Mouse (Mus musculus) kidney, postnatal 0 days (tissue): ENCODE data around the gene Cd46. TPM values are rescaled to one million over a fixed set of nuclear protein-coding genes. Genes with fewer than 3 reads are reported as not detected.

Experiments used
- ATAC-seq: fragments of 200-750 bp; cut with Nextera tagmentation; replicated peaks from 2 replicates; pipeline ENCODE4 v1.8.0; 2017; ENCODE audit warnings: low read depth, moderate number of reproducible peaks, moderate TSS enrichment, moderate library complexity; ENCODE audit not compliant: low FRiP score
- DNase-seq: peaks from one replicate; pipeline ENCODE4 v3.0.0-alpha.2; 2016; ENCODE audit warnings: low spot score
- H3K27ac ChIP-seq: fragments of 300-500 bp; sonication (generic); 2 replicates; pipeline ENCODE4 v1.5.1; 2014; ENCODE audit warnings: mild to moderate bottlenecking
- H3K27me3 ChIP-seq: fragments of 300-500 bp; sonication (generic); 2 replicates; pipeline ENCODE4 v1.6.1; 2014; ENCODE audit warnings: low read length, mixed read lengths; ENCODE audit not compliant: insufficient read depth
- H3K36me3 ChIP-seq: fragments of 300-500 bp; sonication (generic); 2 replicates; pipeline ENCODE4 v1.6.1; 2014; ENCODE audit warnings: low read length, mixed read lengths; ENCODE audit not compliant: insufficient read depth
- H3K4me1 ChIP-seq: fragments of 300-500 bp; sonication (generic); replicated peaks from 2 replicates; pipeline ENCODE4 v1.6.1; 2014; ENCODE audit warnings: antibody characterized with exemption, low read length, mixed read lengths; ENCODE audit not compliant: insufficient read depth
- H3K4me2 ChIP-seq: fragments of 300-500 bp; sonication (generic); 2 replicates; pipeline ENCODE4 v1.6.1; 2014; ENCODE audit warnings: mild to moderate bottlenecking, low read length, moderate library complexity, mixed read lengths
- H3K4me3 ChIP-seq: fragments of 300-500 bp; sonication (generic); replicated peaks from 2 replicates; pipeline ENCODE4 v1.5.1; 2014; ENCODE audit warnings: low read depth, low read length
- H3K9ac ChIP-seq: fragments of 300-500 bp; sonication (generic); 2 replicates; pipeline ENCODE4 v1.6.1; 2014; ENCODE audit warnings: low read depth, low read length
- H3K9me3 ChIP-seq: fragments of 300-500 bp; sonication (generic); replicated peaks from 2 replicates; pipeline ENCODE4 v1.6.1; 2016; ENCODE audit warnings: low read length, inconsistent platforms, mixed read lengths
- CTCF ChIP-seq: IDR thresholded peaks from 2 replicates; pipeline ENCODE4 v1.5.1; 2016; ENCODE audit warnings: antibody characterized with exemption, low read depth, mild to moderate bottlenecking, moderate library complexity
- WGBS: fragments of 180-500 bp; shearing (Covaris S2); extraction: QIAGEN DNeasy Blood & Tissue Kit; methylation state at CpG from one replicate; pipeline ENCODE4 v1.1.7; 2014; 5-methylcytosine and 5-hydroxymethylcytosine counted together
- polyA plus RNA-seq: library from polyadenylated mRNA; unstranded; fragments of >200 nt; fragmentation: Nextera tagmentation; extraction: Ambion mirVana; gene quantifications from 2 replicates; pipeline ENCODE4 v1.2.1, GENCODE M21; 2015

Gene Cd46
- polyA plus RNA-seq, 1 experiment from 2014 or later: 1.5 TPM

DNA sequence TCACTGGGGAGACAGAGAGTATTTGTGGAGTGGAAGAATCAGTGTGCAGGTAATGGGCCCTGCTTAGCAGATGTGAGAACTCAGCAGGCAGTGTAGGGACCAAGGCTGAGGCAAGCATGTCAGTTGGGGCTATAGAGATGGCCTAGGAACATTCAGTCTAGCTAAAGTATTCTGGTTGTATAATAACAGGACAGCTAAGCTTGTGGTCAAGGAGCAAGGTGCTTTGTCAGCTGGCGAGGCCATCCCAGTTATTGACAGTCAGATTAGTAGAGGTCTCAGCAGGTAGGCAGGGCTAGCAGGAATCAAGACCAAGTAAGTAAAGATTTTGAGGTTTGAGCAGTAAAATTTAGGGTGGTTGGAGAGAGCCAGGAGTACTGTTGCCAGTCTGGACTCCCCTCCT lies 93.7 kb downstream of the Cd46 start:
- TF ChIP-seq CTCF: no peak
- H3K36me3 ChIP-seq: no peaks in the 10 kb centered on the region
- no peaks in the 10 kb centered on the region for H3K4me1 ChIP-seq
- H3K9me3 ChIP-seq: no peaks in the 10 kb centered on the region
- 0 out of 2 replicates have a peak, but pooled peaks have one; percentile 13 for ATAC-seq
- no peak overlapping the region for H3K4me3 ChIP-seq
- no peak for DNase-seq
- H3K4me2 ChIP-seq: no peak overlapping the region
- 74% methylated on average over 1 of the region's 1 CpGs for WGBS
- H3K9ac ChIP-seq: no peak overlapping the region
- no peaks in the 10 kb centered on the region for H3K27me3 ChIP-seq
- no peak overlapping the region for H3K27ac ChIP-seq

DNA sequence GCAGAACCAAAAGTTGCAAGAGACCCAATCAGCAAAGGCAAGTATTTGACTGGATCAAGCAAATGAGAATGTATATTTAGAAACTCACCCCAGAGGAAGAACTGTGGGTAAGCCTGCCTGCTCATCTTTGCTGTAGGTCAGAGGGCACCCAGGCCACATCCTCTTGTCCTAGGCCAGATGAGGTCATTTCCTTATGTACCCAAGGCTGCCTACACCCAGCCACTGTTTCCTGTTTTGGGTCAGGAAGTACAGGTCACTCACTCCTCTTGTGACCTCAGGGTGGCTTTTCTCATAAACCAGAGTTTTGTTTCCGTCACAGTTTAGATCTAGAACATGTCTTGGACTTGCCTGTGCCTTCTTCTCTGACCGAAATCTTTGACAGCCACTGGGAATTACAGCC lies 96.9 kb downstream of the Cd46 start:
- Histone ChIP-seq H3K36me3 (no peaks in the 10 kb centered on the region), H3K9ac (no peak overlapping the region), H3K4me1 (no peaks in the 10 kb centered on the region), H3K27ac (no peak overlapping the region), H3K27me3 (no peaks in the 10 kb centered on the region), H3K9me3 (no peaks in the 10 kb centered on the region), H3K4me3 (no peak overlapping the region), H3K4me2 (no peak overlapping the region)
- ATAC-seq: no peak; the same call in 1 of the 2 replicates
- TF ChIP-seq CTCF: no peak
- 55% methylated on average over 2 of the region's 2 CpGs for WGBS
- peak; percentile 40 for DNase-seq

DNA sequence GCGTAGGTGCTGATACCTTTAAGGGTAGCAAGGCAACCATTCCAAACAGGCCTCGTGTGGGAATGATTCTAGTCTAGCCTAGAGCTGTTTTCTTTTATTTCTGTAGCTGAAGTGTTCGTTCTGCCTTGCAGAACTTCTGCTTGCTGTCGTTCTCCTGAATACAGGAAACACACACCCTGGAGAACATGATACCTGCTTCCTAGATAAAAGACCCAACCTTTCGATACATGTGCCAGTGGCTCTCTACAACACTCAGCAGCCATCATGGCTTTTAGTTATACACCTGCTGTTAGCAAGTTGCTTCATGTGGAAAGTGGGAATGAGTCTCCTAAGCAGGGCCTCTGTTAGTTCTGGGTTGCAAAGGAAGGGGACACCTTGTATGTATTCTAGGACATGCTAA lies 97.8 kb downstream of the Cd46 start:
- no peaks in the 10 kb centered on the region for H3K9me3 ChIP-seq
- no peak overlapping the region for H3K27ac ChIP-seq
- 66% methylated on average over 5 of the region's 5 CpGs for WGBS
- no peaks in the 10 kb centered on the region for H3K27me3 ChIP-seq
- DNase-seq: no peak
- H3K9ac ChIP-seq: no peak overlapping the region
- no peak overlapping the region for H3K4me2 ChIP-seq
- no peaks in the 10 kb centered on the region for H3K4me1 ChIP-seq
- no peaks in the 10 kb centered on the region for H3K36me3 ChIP-seq
- H3K4me3 ChIP-seq: no peak overlapping the region
- ATAC-seq: no peak
- no peak for TF ChIP-seq CTCF

- Histone ChIP-seq H3K4me2 (no peak overlapping the region), H3K9me3 (no peaks in the 10 kb centered on the region), H3K4me3 (no peak overlapping the region), H3K36me3 (no peaks in the 10 kb centered on the region), H3K27ac (no peak overlapping the region), H3K9ac (no peak overlapping the region), H3K4me1 (no peaks in the 10 kb centered on the region), H3K27me3 (no peaks in the 10 kb centered on the region)
- WGBS: 77% methylated on average over 1 of the region's 1 CpGs
- no peak for TF ChIP-seq CTCF
- ATAC-seq (no peak), DNase-seq (no peak)
These were observed 98.5 kb downstream of the Cd46 start for GRCm38 (mm10) chr1:194993409-194993988.

GRCm38 (mm10) chr1:194992589-194993317 lies 99.3 kb downstream of the Cd46 start:
- Histone ChIP-seq H3K9me3 (no peaks in the 10 kb centered on the region), H3K4me1 (no peaks in the 10 kb centered on the region), H3K4me3 (no peak overlapping the region), H3K27ac (no peak overlapping the region), H3K9ac (no peak overlapping the region), H3K4me2 (no peak overlapping the region), H3K27me3 (no peaks in the 10 kb centered on the region), H3K36me3 (no peaks in the 10 kb centered on the region)
- 45% methylated on average over 5 of the region's 5 CpGs for WGBS
- DNase-seq (no peak), ATAC-seq (no peak; the same call in 1 of the 2 replicates)
- TF ChIP-seq CTCF: no peak

DNA sequence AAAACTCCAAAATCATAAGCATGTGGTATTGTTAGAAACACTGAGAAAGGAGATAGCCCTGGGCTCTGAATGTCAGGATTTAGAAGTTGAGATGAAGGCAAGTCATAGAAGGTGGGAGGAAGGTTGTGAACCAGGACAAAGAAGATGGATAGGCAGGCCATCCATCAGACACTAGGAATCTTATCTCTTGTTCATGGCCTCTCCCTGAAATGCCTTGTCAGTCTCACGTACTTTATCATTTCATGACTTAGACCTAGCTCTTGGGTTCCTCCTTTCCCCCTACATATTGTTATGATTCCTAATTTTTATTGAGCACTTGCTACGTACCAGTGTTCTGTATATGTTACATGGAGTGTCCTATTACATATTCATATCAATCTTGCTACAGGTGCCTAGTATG lies 100.4 kb downstream of the Cd46 start:
- WGBS: 82% methylated on average over 2 of the region's 2 CpGs
- no peak for ATAC-seq

More for the DNA sequence above, 100.4 kb downstream of the Cd46 start:
- Histone ChIP-seq H3K9me3 (no peaks in the 10 kb centered on the region), H3K9ac (no peak overlapping the region), H3K4me1 (no peaks in the 10 kb centered on the region), H3K36me3 (no peaks in the 10 kb centered on the region), H3K4me3 (no peak overlapping the region), H3K4me2 (no peak overlapping the region), H3K27me3 (no peaks in the 10 kb centered on the region), H3K27ac (no peak overlapping the region)
- no peak for DNase-seq
- TF ChIP-seq CTCF: no peak
